Mouse (Mus musculus) bone marrow, adult 2 months (tissue): ENCODE measurements around the gene Gjb2.

Source experiments
- CTCF ChIP-seq: fragments of 200-500 bp; IDR thresholded peaks from 2 replicates; pipeline ENCODE4 v1.5.1; 2011; ENCODE audit warnings: low read length, control low read depth; ENCODE audit not compliant: control insufficient read depth, insufficient read depth
- POLR2A ChIP-seq: fragments of 200-500 bp; IDR thresholded peaks from 2 replicates; pipeline ENCODE4 v1.6.1; 2011; ENCODE audit warnings: low read depth, mild to moderate bottlenecking, control low read depth, low read length, borderline replicate concordance; ENCODE audit not compliant: control insufficient read depth

GRCm38 (mm10) chr14:57089107-57089506 is 15.4 kb downstream of the Gjb2 start:
- TF ChIP-seq CTCF, result no peak
- TF ChIP-seq POLR2A, result no peak
